Mouse (Mus musculus): ENCODE results near the gene Nfix.

Gene Nfix

GRCm38 (mm10) chr8:84799999-84800831 is at the start of gene Nfix:
TSS of gene Nfix (minus strand) at chr8:84800344.
- no peak for DNase-seq (ENCODE audit: low read depth, low spot score)

- DNase-seq (ENCODE audit: low read depth, low spot score), result no peak
Observed at GRCm38 (mm10) chr8:84847684-84848435, 47.7 kb upstream of the Nfix start.

DNA sequence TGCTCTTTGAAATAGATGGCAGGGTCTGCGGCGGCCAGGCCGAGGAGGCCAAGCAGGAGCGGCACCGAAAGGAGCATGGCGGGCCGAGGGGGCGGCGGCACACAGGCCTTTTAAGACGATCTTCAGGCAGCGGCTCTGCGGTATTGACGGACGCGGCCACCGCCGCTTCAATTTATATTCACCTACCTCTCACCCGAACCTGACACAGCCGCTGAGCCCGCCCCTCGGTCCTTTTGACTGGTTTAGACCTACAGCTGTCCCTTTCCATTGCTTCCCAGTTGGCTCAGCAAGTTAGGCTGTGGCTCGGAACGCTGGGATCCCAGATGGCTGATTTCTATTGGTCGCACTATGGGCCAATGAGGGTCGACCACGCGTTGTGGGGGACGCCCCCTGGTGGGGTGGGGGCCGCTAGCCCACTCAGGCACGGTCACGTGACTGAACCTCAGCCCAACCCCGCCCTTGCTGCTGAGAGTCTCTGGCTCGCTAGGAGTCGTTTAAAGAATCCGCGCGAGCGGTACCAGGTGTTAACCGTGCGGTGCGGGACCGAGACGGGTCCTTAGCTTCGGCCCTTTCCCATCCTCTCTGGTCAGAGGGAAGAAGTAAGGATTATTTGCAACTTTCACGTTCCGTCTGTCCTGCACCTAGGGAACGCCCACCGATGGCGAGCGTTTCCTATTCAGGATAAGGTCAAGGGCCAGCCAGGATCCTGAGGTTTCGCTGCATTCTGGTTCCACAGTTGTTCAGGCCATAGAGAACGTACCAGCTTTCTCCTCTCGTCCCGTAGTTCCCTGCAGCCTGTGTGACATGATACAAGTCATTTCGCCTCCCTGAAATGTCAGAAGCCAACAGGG is 46.8 kb upstream of the Nfix start, which contains the start of gene Calr:
Calr (minus strand) TSS at position 213 of the 851 bp plus-strand sequence.
- DNase-seq (ENCODE audit: low read depth, low spot score), result peak; percentile 100

DNA sequence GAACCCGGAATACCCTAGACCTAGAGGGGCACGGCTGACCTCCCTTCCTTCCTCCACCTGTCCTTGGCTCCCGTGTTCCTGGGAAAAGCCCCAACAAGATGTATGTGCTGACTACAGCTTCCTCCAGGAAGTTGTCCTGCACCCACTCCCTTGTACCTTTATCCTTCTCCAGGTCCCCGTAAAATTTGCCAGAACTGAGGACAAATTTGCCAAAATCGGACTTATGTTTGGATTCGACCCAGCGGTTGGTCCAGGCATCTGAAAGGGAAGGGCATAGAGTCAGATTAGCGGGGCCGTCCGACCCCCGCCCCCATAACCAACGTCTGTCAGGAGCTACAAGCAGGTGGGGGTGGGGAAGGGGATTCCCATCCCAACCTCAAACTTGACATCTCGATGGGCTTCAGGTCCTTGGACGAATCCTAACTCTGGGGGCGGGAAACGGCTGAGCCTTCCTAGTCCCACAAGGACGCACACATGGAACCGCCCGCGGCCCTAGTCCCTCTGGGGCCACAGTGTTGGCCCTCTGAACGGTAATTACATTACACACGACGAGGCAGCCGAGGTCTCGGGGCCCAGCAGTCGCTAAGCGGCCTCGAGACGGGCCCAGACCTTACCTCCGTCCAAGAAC is 46.1 kb upstream of the Nfix start:
- DNase-seq (ENCODE audit: low read depth, low spot score), result no peak

GRCm38 (mm10) chr8:84845355-84846093 is 45.4 kb upstream of the Nfix start:
- no peak for DNase-seq (ENCODE audit: low read depth, low spot score)

DNA sequence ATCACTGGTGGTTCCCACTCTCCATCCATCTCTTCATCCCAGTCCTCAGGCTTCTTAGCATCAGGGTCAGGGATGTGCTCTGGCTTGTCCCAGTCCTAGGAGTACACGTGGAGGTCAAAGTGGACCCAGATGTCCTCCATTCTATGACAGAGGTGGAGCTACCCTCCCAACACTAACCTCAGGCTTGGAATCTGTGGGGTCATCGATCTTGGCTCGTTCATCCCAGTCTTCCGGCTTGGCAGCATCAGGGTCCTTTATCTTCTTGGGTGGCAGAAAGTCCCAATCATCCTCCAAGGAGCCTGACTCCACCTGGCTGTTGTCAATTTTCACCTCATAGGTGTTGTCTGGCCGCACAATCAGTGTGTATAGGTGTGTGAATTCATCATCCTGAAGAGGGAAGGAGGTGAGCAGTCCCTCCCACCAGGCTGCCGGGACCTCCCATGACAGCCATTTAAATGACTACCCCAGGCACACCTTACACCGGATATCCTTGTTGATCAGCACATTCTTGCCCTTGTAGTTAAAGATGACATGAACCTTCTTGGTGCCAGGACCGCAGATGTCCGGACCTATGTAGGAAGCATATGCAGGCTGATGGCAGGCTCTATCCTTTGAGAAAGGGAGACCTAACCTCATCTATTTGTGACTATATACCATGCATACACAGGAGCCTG is 44.4 kb upstream of the Nfix start:
- no peak for DNase-seq (ENCODE audit: low read depth, low spot score)

GRCm38 (mm10) chr8:84841514-84841913 is 41.4 kb upstream of the Nfix start:
- DNase-seq (ENCODE audit: low read depth, low spot score), result no peak

- DNase-seq (ENCODE audit: low read depth, low spot score), result peak; percentile 82
Observed at GRCm38 (mm10) chr8:84840248-84840999, 40.3 kb upstream of the Nfix start, which contains the start of gene Rad23a. TSS of gene Rad23a (minus strand) at chr8:84840665.

GRCm38 (mm10) chr8:84839875-84840247 is 39.7 kb upstream of the Nfix start:
- no peak for DNase-seq (ENCODE audit: low read depth, low spot score)

DNA sequence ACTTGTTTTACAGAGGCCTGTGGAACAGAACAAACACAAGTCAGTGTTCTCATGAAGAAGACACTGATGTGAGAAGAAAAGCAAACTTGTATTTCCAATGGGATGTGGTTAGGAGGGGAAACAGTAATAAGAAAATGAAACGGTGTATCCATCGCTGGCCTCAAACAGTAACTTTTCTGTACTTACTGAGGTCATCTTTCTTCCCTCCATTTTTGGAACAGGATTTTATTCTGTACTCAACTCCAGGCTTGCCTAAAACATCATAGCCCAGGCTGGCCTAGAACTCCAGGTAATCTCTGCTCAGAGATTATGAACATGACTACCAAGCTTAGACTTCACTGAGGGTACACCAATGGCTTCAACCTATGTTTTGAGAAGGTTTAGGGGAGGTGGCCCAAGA is 39.3 kb upstream of the Nfix start:
- DNase-seq (ENCODE audit: low read depth, low spot score), result no peak

DNA sequence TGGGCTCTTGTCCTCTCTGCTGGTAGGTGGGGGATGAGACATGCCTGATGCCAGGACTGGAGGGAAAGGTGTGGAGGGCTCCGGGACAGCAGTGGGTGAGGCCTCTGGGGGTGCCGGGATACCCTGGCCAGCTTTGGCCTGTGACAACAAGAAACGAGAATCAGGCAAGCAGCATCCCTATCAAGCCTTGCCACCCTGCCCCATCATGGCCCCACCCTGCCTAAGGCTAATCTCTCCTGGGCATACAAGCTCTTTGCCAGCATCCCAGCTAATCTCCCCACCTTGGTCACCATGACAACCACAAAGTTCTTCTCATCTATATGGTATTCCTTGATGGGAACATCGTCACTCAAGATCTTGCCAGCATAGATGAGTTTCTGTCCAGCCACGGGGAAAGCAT is 38.4 kb upstream of the Nfix start:
- no peak for DNase-seq (ENCODE audit: low read depth, low spot score)

DNA sequence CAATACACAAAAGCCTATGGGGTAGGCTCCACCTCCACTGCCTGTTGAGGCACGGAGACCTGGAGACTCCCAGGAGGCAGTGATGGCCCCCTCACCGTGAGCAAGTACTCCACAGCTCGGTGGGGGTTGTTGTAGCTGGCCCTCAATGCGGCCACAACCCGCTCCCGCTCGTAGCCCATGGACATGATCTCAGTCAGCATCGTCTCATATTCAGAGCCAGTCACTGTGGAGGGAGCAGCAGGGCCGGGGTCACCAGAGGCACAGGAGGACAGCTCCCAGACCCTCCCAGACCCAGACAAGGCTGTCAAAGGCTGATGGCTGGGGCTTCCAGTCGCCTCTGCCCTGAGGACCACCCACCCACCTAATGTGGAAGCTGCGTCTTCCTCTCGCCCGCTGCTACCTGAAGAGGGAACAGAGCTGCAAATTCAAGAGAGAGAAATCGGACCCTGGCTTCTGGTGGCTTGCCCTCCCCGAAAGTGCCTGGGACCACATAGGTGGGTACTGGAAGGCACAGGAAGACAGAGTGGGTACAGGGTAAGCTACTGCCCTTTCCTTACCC is 37.8 kb upstream of the Nfix start:
- no peak for DNase-seq (ENCODE audit: low read depth, low spot score)

GRCm38 (mm10) chr8:84837149-84837911 is 37.2 kb upstream of the Nfix start:
- DNase-seq (ENCODE audit: low read depth, low spot score), result no peak

GRCm38 (mm10) chr8:84834866-84835855 is 35.0 kb upstream of the Nfix start:
- DNase-seq (ENCODE audit: low read depth, low spot score), result no peak

GRCm38 (mm10) chr8:84834002-84834865 is 34.1 kb upstream of the Nfix start:
- DNase-seq (ENCODE audit: low read depth, low spot score), result no peak

Data from retina, adult 2 months (tissue).